Mouse (Mus musculus): ENCODE measurements around the gene Orm3. TPM values are rescaled to one million over a fixed set of nuclear protein-coding genes. Genes with fewer than 3 reads are reported as not detected.

Orm3 gene
- polyA plus RNA-seq, 1 experiment from 2014 or later = not detected

- no peak overlapping the region for H3K4me3 ChIP-seq
- H3K4me2 ChIP-seq = no peak overlapping the region
- peaks cover 1% of the 10 kb centered on the region for H3K36me3 ChIP-seq
- H3K9ac ChIP-seq = no peak overlapping the region
- WGBS = 57% methylated on average over 8 of the region's 8 CpGs
- 0 out of 2 replicates have a peak, but pooled peaks cover 2% of the 10 kb centered on the region for H3K4me1 ChIP-seq (replicated peaks)
- no peak for ATAC-seq (replicated peaks; ENCODE audit: insufficient number of reproducible peaks, insufficient read depth, low FRiP score, low read depth)
- no peaks in the 10 kb centered on the region for H3K27me3 ChIP-seq
- no peaks in the 10 kb centered on the region for H3K9me3 ChIP-seq (replicated peaks)
- no peak overlapping the region for H3K27ac ChIP-seq
Observed at GRCm38 (mm10) chr4:63389121-63389886, 33.3 kb downstream of the Orm3 start.

- Histone ChIP-seq H3K9ac (no peak overlapping the region), H3K36me3 (peaks cover 3% of the 10 kb centered on the region), H3K9me3 (replicated peaks) (no peaks in the 10 kb centered on the region), H3K27me3 (no peaks in the 10 kb centered on the region), H3K4me3 (no peak overlapping the region), H3K27ac (no peak overlapping the region), H3K4me1 (replicated peaks) (0 out of 2 replicates have a peak, but pooled peaks cover 2% of the 10 kb centered on the region), H3K4me2 (no peak overlapping the region)
- WGBS = 70% methylated on average over 11 of the region's 11 CpGs
- ATAC-seq (replicated peaks; ENCODE audit: insufficient number of reproducible peaks, insufficient read depth, low FRiP score, low read depth) = no peak
Observed at GRCm38 (mm10) chr4:63389887-63390528, 34.0 kb downstream of the Orm3 start.

- Histone ChIP-seq H3K27ac (no peak overlapping the region), H3K9ac (no peak overlapping the region), H3K27me3 (no peaks in the 10 kb centered on the region), H3K4me1 (replicated peaks) (0 out of 2 replicates have a peak, but pooled peaks cover 2% of the 10 kb centered on the region), H3K4me2 (no peak overlapping the region), H3K9me3 (replicated peaks) (no peaks in the 10 kb centered on the region), H3K36me3 (peaks cover 3% of the 10 kb centered on the region), H3K4me3 (no peak overlapping the region)
- 64% methylated on average over 6 of the region's 6 CpGs for WGBS
- no peak for ATAC-seq (replicated peaks; ENCODE audit: insufficient number of reproducible peaks, insufficient read depth, low FRiP score, low read depth)
Observed at GRCm38 (mm10) chr4:63391322-63391721, 35.4 kb downstream of the Orm3 start.

DNA sequence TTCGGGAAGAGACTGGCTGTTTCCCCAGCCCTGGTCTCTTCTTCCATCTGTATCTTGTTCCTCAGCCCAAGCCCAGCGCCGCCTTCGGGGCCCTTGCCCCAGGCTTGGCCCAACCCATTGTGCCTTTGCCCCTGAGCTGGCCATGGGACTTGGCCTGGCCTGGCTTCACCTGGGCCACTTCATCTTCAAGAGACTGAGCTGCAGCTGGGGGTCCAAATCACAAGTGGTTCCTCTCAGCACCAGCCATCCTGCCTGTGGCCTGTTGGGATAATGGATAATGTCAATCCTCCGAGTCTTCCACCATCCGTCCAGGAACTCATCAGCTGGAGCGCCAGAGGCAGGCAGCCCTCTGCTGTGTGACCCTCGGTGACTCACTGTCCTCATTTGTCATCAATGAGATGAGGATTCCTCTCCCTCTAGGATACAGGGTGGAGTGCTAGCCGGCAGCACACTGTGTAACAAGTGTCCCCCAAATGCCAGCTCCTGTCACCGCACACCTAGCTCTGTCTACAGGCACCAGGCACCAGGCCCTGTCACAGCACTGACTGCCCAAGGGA is 42.1 kb downstream of the Orm3 start:
- H3K4me3 ChIP-seq = no peak overlapping the region
- ATAC-seq (replicated peaks; ENCODE audit: insufficient number of reproducible peaks, insufficient read depth, low FRiP score, low read depth) = no peak
- no peak overlapping the region for H3K4me2 ChIP-seq
- peaks cover 33% of the 10 kb centered on the region for H3K4me1 ChIP-seq (replicated peaks)
- WGBS = 82% methylated on average over 10 of the region's 10 CpGs
- no peak overlapping the region for H3K9ac ChIP-seq
- H3K27me3 ChIP-seq = no peaks in the 10 kb centered on the region
- H3K36me3 ChIP-seq = peaks cover 3% of the 10 kb centered on the region
- no peak overlapping the region for H3K27ac ChIP-seq
- H3K9me3 ChIP-seq (replicated peaks) = no peaks in the 10 kb centered on the region

DNA sequence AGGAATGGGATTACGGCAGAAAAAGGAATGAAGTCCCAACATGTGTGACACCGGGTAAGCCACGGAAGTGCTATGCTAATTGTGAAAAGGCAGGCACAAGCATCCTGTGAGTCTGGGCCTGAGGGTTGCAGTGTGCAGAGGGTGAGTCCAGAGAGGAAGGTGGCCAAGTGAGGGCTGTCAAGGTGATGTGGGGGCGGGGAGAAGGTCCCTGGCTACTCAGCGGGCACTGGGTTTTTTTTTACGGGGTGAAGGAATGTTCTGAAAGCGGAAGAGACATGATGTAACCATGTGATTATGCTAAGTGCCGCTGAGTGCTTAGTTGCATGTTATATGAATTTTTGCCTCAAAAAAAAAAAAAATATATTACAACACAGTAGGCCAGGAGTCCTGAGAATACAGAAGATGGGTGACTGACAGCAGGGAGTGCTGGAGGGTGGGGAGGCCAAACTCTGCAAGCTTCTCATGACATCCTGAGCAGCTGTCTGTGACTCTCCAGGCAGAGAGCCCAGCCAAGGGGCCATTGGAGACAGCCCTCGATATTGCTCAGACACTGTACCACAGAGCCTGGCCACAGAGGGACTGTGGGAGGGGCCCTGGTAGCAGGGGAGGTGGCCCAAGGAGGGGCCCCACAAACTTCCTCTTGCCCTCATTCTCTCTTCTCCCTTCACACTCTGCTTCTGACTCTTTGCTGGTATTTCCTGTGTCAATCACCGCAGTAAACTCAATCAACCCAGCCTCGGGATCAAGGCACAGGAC is 43.1 kb downstream of the Orm3 start:
- no peak for ATAC-seq (replicated peaks; ENCODE audit: insufficient number of reproducible peaks, insufficient read depth, low FRiP score, low read depth)
- Histone ChIP-seq H3K4me2 (no peak overlapping the region; the same call in 1 of the 2 replicates), H3K9ac (no peak overlapping the region), H3K4me1 (replicated peaks) (peaks cover 43% of the 10 kb centered on the region), H3K27ac (peak overlapping the region; percentile 50), H3K4me3 (no peak overlapping the region), H3K36me3 (peaks cover 3% of the 10 kb centered on the region), H3K27me3 (no peaks in the 10 kb centered on the region), H3K9me3 (replicated peaks) (no peaks in the 10 kb centered on the region)
- 39% methylated on average over 11 of the region's 11 CpGs for WGBS

DNA sequence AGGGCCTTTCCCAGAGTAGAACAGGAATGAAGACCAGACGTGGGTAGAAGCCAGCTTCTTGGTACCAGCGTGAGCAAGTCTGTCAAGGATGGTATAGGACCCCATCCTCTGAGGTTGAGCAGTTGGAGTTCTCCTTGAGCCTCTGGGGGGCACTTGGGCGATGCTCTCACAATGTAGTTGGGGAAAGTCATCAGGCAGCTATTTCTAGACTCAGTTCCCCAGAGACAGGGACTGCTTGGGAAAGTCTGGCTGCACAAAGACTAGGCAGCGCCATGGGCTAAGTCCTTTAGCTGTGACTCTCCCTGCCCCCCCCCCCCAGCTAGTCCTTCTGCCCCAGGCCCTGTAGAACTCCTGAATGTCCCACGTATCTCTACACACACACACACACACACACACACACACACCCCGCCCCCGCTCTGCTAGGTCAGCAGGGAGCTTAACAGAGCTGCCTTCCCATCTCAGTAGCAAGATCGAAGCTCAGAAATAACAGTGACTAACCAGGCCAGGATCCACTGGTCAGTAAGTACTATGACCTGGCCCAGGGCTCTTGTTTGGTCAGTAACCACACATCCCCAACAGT is 43.8 kb downstream of the Orm3 start:
- no peak for ATAC-seq (replicated peaks; ENCODE audit: insufficient number of reproducible peaks, insufficient read depth, low FRiP score, low read depth)
- no peaks in the 10 kb centered on the region for H3K9me3 ChIP-seq (replicated peaks)
- WGBS = 49% methylated on average over 8 of the region's 8 CpGs
- no peak overlapping the region for H3K9ac ChIP-seq
- no peaks in the 10 kb centered on the region; the same call in 1 of the 2 replicates for H3K36me3 ChIP-seq
- H3K27me3 ChIP-seq = no peaks in the 10 kb centered on the region
- H3K4me1 ChIP-seq (replicated peaks) = peaks cover 50% of the 10 kb centered on the region
- peak overlapping the region; percentile 50 for H3K27ac ChIP-seq
- H3K4me2 ChIP-seq = no peak overlapping the region
- H3K4me3 ChIP-seq = no peak overlapping the region

DNA sequence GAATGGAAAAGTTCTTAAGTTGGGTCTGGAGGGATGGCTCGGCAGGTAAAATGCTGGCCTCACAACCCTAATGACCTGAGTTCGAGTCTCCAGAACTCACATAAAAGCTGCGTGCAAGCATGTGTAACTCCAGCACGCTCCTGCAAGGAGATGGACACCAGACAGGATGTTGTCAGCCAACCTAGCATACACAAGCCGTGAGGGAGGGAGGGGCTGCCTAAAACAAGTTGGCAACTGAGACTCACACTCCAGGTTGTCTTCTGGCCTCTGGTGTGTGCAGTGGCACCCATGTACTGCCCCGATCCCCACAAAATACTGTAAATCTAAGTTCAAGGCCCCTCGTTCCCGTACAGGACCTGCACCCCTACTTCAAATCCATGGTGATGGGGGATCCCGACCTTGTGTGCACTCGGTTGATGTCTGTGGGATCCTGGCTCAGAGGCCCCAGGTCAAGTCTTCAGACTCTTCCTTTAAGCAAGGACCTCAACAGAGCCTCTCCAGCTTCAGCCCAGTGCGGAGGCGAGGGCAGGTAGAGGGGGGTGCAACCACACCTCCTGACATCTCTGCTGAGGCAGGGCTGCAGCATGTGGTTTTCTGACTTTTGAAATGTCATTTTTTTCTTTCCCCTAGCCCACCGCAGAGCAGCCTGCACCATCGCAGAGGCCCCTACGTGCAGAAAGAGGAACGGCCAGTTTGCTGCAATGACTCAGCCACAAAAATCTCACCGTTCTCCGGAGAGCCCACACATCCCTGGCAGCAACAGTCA is 44.8 kb downstream of the Orm3 start:
- Histone ChIP-seq H3K27me3 (no peaks in the 10 kb centered on the region), H3K4me3 (no peak overlapping the region), H3K9ac (no peak overlapping the region), H3K4me1 (replicated peaks) (peaks cover 59% of the 10 kb centered on the region), H3K4me2 (peak overlapping the region; percentile 58; the same call in 1 of the 2 replicates), H3K36me3 (no peaks in the 10 kb centered on the region), H3K27ac (no peak overlapping the region), H3K9me3 (replicated peaks) (no peaks in the 10 kb centered on the region)
- whole genome bisulfite sequencing = 78% methylated on average over 18 of the region's 18 CpGs
- ATAC-seq (replicated peaks; ENCODE audit: insufficient number of reproducible peaks, insufficient read depth, low FRiP score, low read depth) = no peak

DNA sequence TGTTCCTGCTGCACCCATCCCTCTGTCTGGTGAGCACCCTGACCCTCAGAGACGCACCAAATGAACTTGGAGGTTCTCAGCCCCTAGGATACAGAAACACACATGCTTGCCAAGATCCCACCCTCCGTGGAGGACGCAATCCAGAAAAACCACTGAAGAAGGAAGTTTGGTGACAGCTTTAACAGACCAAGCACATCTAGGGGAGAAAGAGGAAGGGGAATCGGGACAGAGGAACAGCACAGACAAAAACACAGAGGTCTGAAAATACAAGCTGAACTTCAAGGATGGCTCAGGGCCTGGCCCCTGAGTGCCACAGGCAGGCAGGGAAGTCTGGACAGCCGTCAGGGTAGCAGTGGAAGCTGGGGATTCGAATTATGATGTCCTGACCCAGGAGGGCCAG is 45.7 kb downstream of the Orm3 start:
- no peaks in the 10 kb centered on the region for H3K27me3 ChIP-seq
- 63% methylated on average over 6 of the region's 6 CpGs for WGBS
- peak overlapping the region; percentile 47; the same call in 1 of the 2 replicates for H3K27ac ChIP-seq
- H3K9me3 ChIP-seq (replicated peaks) = no peaks in the 10 kb centered on the region
- H3K4me2 ChIP-seq = peak overlapping the region; percentile 58
- no peak for ATAC-seq (replicated peaks; ENCODE audit: insufficient number of reproducible peaks, insufficient read depth, low FRiP score, low read depth)
- peaks cover 59% of the 10 kb centered on the region for H3K4me1 ChIP-seq (replicated peaks)
- H3K4me3 ChIP-seq = peak overlapping the region; percentile 44; the same call in 1 of the 2 replicates
- H3K9ac ChIP-seq = peak overlapping the region; percentile 4; the same call in 1 of the 2 replicates
- H3K36me3 ChIP-seq = no peaks in the 10 kb centered on the region

DNA sequence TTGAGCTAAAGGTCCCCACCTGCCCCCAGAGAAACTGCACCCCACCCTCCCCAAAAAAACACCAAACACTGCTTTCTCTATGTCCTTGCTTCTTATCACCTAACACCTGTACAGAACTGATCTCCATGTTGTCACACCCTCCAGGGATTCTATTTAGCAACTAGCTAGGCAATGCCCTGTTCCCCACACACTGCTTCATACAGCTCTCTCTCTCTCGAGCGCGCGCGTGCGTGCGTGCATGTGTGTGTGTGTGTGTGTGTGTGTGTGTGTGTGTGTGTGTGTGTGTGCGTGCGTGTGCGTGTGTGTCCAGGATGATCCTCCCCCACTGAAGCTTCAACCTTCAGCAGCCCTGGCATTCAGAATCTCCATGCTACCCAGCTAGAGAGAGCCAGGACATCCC is 46.1 kb downstream of the Orm3 start:
- 79% methylated on average over 10 of the region's 10 CpGs for WGBS
- peak overlapping the region; percentile 44 for H3K4me3 ChIP-seq
- ATAC-seq (replicated peaks; ENCODE audit: insufficient number of reproducible peaks, insufficient read depth, low FRiP score, low read depth) = no peak
- peak overlapping the region; percentile 88 for H3K27ac ChIP-seq
- H3K9me3 ChIP-seq (replicated peaks) = no peaks in the 10 kb centered on the region
- 0 out of 2 replicates have a peak overlapping the region, but pooled peaks have one; percentile 4 for H3K9ac ChIP-seq
- H3K27me3 ChIP-seq = no peaks in the 10 kb centered on the region
- H3K36me3 ChIP-seq = no peaks in the 10 kb centered on the region
- H3K4me1 ChIP-seq (replicated peaks) = peaks cover 59% of the 10 kb centered on the region
- peak overlapping the region; percentile 58 for H3K4me2 ChIP-seq

GRCm38 (mm10) chr4:63402558-63402957 is 46.6 kb downstream of the Orm3 start:
- Histone ChIP-seq H3K27ac (peak overlapping the region; percentile 88), H3K4me1 (replicated peaks) (peaks cover 59% of the 10 kb centered on the region), H3K4me2 (peak overlapping the region; percentile 58), H3K27me3 (no peaks in the 10 kb centered on the region), H3K36me3 (no peaks in the 10 kb centered on the region), H3K4me3 (peak overlapping the region; percentile 44), H3K9ac (peak overlapping the region; percentile 49), H3K9me3 (replicated peaks) (no peaks in the 10 kb centered on the region)
- ATAC-seq (replicated peaks; ENCODE audit: insufficient number of reproducible peaks, insufficient read depth, low FRiP score, low read depth) = peak; percentile 4; the same call in 1 of the 2 replicates
- 42% methylated on average over 6 of the region's 6 CpGs for WGBS
